Mouse (Mus musculus): Measurements from ENCODE around the gene Larp1. TPM values are rescaled to one million over a fixed set of nuclear protein-coding genes. Genes with fewer than 3 reads are reported as not detected.
A peak's percentile ranks its signal among the peaks of the same experiment; 100 is the strongest.

Gene Larp1
- polyA plus RNA-seq, 1 experiment from 2014 or later = 16.7 TPM

DNA sequence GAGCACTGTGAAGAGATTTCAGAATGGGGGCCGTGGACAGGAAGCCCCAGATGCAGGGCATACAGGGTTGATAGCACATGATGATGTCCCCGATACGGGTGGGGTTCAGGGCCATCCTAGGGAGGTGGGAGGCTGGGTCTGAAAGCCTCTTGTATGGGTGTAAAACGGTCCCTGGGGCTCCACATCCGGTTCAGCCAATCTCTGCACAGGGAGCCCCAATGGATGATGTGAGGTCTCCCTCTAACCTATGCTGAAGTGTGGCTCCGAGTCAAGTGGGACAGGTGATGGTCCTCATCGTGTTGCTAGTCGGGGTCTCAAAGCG is 35.0 kb upstream of the Larp1 start:
- no peak overlapping the region for H3K27ac ChIP-seq (ENCODE audit: low read length)
- no peaks in the 10 kb centered on the region for H3K36me3 ChIP-seq (ENCODE audit: control insufficient read depth, insufficient read depth, low read length)
- 0 out of 2 replicates have a peak, but pooled peaks cover 10% of the 10 kb centered on the region for H3K4me1 ChIP-seq (ENCODE audit: control insufficient read depth, insufficient read depth, low read length)
- no peak overlapping the region for H3K4me3 ChIP-seq (ENCODE audit: low read length)
- WGBS = 50% methylated on average over 9 of the region's 9 CpGs
- no peaks in the 10 kb centered on the region for H3K9me3 ChIP-seq (ENCODE audit: control insufficient read depth, low read length)
- H3K9ac ChIP-seq (ENCODE audit: low read depth, low read length) = no peak overlapping the region
- ATAC-seq = no peak
- no peak overlapping the region for H3K4me2 ChIP-seq (ENCODE audit: low read depth, low read length)
- no peaks in the 10 kb centered on the region for H3K27me3 ChIP-seq (replicated peaks; ENCODE audit: control insufficient read depth, insufficient read depth, low read length)

DNA sequence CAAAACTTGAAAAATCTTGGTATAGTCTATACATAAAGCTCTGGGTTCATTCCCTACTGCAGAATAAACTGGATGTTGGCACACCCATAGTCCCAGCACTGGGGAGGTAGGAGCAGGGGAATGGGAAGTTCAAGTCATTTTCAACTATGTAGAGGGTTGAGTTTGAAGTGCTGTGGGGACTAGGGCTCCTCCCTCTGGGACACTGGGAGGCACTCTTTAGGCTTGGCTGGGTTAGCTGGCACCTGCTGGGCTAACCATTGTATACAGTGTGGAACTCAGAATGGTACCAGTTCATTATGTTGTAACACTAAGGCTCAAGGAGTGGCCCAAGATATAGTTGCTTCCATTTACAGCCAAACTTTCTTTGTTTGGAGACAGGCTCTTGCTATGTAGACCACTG is 33.0 kb upstream of the Larp1 start:
- Histone ChIP-seq H3K4me1 (ENCODE audit: control insufficient read depth, insufficient read depth, low read length) (0 out of 2 replicates have a peak, but pooled peaks cover 9% of the 10 kb centered on the region), H3K4me3 (ENCODE audit: low read length) (no peak overlapping the region), H3K9ac (ENCODE audit: low read depth, low read length) (no peak overlapping the region), H3K27me3 (replicated peaks; ENCODE audit: control insufficient read depth, insufficient read depth, low read length) (no peaks in the 10 kb centered on the region), H3K27ac (ENCODE audit: low read length) (no peak overlapping the region), H3K36me3 (ENCODE audit: control insufficient read depth, insufficient read depth, low read length) (no peaks in the 10 kb centered on the region), H3K9me3 (ENCODE audit: control insufficient read depth, low read length) (no peaks in the 10 kb centered on the region), H3K4me2 (ENCODE audit: low read depth, low read length) (no peak overlapping the region)
- ATAC-seq = peak; percentile 31; the same call in 1 of the 2 replicates

DNA sequence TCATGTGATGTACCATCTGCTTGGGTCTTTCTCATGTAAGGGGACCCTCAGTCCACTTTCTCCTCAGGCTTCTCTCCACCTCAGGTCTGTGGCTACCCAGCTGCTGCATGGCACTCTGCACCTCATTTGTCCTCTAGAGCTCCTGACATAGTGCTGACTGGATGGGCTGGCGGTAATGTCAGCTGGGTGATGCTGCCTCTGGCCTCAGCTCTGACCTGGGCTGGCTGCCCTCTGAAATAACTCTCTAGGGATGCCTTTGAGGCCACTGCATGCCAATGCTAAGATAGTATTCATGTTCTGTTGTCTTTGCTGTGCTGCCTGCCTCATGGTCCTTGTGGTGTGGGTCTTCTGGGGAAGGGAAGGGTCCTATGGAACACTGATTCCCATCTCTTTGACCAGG is 31.2 kb upstream of the Larp1 start:
- no peaks in the 10 kb centered on the region for H3K27me3 ChIP-seq (replicated peaks; ENCODE audit: control insufficient read depth, insufficient read depth, low read length)
- ATAC-seq = no peak
- 88% methylated on average over 1 of the region's 1 CpGs for WGBS

DNA sequence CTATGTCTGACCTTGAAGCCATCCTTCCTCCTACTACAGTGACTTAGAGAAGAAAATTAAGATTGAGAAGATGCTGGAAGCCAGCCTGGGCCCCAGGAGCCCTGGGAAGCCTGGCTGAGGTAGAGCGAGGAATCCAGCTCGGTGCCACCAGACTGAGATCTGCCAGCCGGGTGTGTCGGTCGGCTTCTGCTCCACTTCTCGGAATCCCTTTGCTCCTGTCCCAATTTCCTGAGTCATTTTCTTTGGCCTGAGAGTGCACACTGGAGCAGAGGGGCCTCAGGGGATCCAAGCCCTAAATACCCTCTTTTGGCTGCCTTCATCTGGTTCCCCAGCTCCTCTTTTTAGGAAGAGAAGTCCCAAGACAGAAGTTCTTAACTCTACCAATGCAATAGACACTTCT is 29.2 kb upstream of the Larp1 start:
- Histone ChIP-seq H3K4me2 (ENCODE audit: low read depth, low read length) (no peak overlapping the region), H3K9me3 (ENCODE audit: control insufficient read depth, low read length) (no peaks in the 10 kb centered on the region), H3K27me3 (replicated peaks; ENCODE audit: control insufficient read depth, insufficient read depth, low read length) (no peaks in the 10 kb centered on the region), H3K9ac (ENCODE audit: low read depth, low read length) (no peak overlapping the region), H3K4me3 (ENCODE audit: low read length) (no peak overlapping the region), H3K4me1 (ENCODE audit: control insufficient read depth, insufficient read depth, low read length) (peaks cover 13% of the 10 kb centered on the region), H3K27ac (ENCODE audit: low read length) (no peak overlapping the region), H3K36me3 (ENCODE audit: control insufficient read depth, insufficient read depth, low read length) (no peaks in the 10 kb centered on the region)
- no peak for ATAC-seq
- 91% methylated on average over 6 of the region's 6 CpGs for WGBS

More for the DNA sequence above, 31.2 kb upstream of the Larp1 start:
- H3K4me1 ChIP-seq (ENCODE audit: control insufficient read depth, insufficient read depth, low read length) = 0 out of 2 replicates have a peak, but pooled peaks cover 7% of the 10 kb centered on the region
- H3K4me2 ChIP-seq (ENCODE audit: low read depth, low read length) = no peak overlapping the region
- no peak overlapping the region for H3K27ac ChIP-seq (ENCODE audit: low read length)
- H3K36me3 ChIP-seq (ENCODE audit: control insufficient read depth, insufficient read depth, low read length) = no peaks in the 10 kb centered on the region
- no peak overlapping the region for H3K4me3 ChIP-seq (ENCODE audit: low read length)
- no peaks in the 10 kb centered on the region for H3K9me3 ChIP-seq (ENCODE audit: control insufficient read depth, low read length)
- no peak overlapping the region for H3K9ac ChIP-seq (ENCODE audit: low read depth, low read length)

DNA sequence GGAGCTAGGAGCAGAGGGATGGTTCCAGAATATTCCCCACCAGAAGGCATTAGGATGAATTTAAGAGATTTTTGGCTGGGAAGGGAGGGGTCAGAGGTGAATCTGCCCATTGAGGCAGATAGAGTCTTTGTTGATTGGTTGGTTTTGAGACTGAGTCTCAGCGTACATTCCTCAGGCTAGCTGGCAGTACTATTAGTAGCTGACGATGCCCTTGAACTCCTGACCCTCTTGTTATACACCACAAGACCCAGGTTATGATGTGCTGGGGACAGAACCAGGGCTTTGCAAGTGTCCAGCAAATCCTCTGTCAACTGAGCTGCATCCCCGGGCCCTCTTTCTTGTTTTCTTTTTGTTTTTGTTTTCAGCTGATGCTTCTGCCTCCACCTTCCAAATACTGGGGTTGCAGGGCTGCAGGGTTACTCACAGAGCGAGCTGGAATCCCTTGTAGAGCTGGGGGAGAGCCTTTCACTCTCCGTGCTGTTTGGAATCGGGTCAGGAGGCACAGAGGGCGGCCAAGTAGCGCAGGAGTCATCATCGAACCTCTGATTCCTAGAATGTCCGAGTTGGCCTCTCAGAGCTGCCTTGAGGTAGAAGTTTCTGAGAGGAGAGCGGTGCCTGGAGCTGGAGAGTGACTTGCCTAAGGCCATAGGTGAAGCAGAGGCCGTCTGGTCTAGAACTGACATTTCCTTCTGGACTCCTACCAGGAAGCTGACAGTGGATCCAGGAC is 27.6 kb upstream of the Larp1 start:
- 85% methylated on average over 12 of the region's 12 CpGs for WGBS
- Histone ChIP-seq H3K27me3 (replicated peaks; ENCODE audit: control insufficient read depth, insufficient read depth, low read length) (no peaks in the 10 kb centered on the region), H3K36me3 (ENCODE audit: control insufficient read depth, insufficient read depth, low read length) (no peaks in the 10 kb centered on the region), H3K4me3 (ENCODE audit: low read length) (no peak overlapping the region), H3K4me1 (ENCODE audit: control insufficient read depth, insufficient read depth, low read length) (peaks cover 16% of the 10 kb centered on the region), H3K9ac (ENCODE audit: low read depth, low read length) (no peak overlapping the region), H3K4me2 (ENCODE audit: low read depth, low read length) (no peak overlapping the region), H3K27ac (ENCODE audit: low read length) (no peak overlapping the region), H3K9me3 (ENCODE audit: control insufficient read depth, low read length) (no peaks in the 10 kb centered on the region)
- no peak for ATAC-seq

DNA sequence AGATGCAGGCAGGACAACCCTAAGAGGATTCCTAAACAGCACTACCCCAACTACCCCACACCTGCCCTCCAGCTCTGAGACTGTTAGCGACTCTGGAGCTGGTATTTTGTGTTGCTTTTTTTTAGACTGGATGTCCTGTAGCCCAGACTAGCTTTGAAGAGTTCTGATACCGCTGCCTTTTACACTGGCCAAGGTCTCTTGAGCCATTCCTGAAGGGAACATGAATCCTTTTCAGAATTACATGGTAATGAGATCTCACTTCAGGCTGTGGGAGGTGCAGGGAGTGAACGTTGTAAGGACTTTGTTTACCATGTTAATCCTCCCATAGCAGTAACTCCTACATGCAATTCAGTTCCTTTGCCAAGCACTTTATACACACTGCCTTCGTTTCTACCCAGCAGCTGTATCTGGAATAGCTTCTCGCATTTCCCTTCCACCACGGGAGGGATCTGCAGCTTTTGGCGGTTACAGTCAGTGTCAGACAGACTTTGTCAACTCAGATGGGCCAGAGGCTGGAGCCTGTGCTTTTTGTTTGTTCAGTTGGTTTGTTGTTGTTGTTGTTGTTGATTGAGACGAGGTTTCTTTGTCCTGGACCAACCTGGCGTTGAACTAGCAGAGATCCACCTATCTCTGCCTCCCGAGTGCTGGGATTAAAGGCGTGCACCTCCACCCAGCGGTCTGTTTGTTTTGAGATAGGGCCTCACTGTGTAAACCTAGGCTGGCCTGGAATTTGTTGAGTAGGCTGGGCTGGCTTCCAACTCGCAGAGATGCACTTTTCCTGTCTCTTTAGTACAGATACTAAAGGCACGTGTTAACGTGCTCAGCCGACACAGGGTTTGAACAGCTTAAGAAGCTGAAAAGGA is 25.2 kb upstream of the Larp1 start:
- Histone ChIP-seq H3K9ac (ENCODE audit: low read depth, low read length) (no peak overlapping the region), H3K4me1 (ENCODE audit: control insufficient read depth, insufficient read depth, low read length) (peaks cover 16% of the 10 kb centered on the region), H3K9me3 (ENCODE audit: control insufficient read depth, low read length) (no peaks in the 10 kb centered on the region), H3K4me3 (ENCODE audit: low read length) (no peak overlapping the region), H3K4me2 (ENCODE audit: low read depth, low read length) (no peak overlapping the region), H3K27ac (ENCODE audit: low read length) (peak overlapping the region; percentile 58), H3K36me3 (ENCODE audit: control insufficient read depth, insufficient read depth, low read length) (no peaks in the 10 kb centered on the region), H3K27me3 (replicated peaks; ENCODE audit: control insufficient read depth, insufficient read depth, low read length) (no peaks in the 10 kb centered on the region)
- peak; percentile 83 for ATAC-seq
- 27% methylated on average over 16 of the region's 16 CpGs for WGBS

DNA sequence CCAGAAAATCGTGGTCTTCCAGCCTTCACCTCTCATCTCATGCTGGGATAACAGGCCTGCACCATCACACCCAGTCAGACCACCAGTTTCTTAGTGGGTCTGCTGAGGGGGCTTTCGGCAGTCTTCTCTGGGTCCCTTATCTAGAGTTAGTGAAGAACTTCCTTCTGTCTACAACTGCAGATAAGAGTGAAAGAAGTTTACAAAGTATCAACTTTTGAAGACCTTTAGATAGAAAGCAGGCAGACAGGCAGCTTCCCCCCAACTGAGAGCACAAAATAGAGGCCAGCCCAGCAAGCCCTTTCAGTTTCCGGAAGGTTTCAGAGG is 24.6 kb upstream of the Larp1 start:
- Histone ChIP-seq H3K9me3 (ENCODE audit: control insufficient read depth, low read length) (no peaks in the 10 kb centered on the region), H3K27ac (ENCODE audit: low read length) (peak overlapping the region; percentile 58), H3K4me2 (ENCODE audit: low read depth, low read length) (no peak overlapping the region), H3K4me3 (ENCODE audit: low read length) (no peak overlapping the region), H3K9ac (ENCODE audit: low read depth, low read length) (no peak overlapping the region), H3K27me3 (replicated peaks; ENCODE audit: control insufficient read depth, insufficient read depth, low read length) (no peaks in the 10 kb centered on the region), H3K36me3 (ENCODE audit: control insufficient read depth, insufficient read depth, low read length) (no peaks in the 10 kb centered on the region), H3K4me1 (ENCODE audit: control insufficient read depth, insufficient read depth, low read length) (peaks cover 16% of the 10 kb centered on the region)
- ATAC-seq = no peak
- 39% methylated on average over 3 of the region's 3 CpGs for WGBS

DNA sequence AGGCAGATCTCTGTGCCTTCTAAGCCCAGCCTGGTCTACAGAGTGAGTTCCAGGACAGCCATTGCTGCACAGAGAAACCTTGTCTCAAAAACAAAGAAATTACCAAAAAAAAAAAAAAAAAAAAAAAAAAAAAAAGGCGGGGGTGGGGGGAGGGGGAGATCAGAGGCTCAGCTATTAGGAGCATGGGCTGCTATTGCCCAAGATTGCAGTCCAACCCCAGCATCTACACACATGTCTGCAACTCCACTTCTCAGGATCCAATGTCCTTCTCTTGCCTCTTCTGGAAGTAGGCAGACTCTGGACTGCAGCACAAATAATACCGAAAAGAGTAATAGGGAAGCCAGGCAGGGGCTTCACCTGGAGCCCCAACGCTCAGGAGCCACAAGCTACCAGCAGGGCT is 23.4 kb upstream of the Larp1 start:
- WGBS = 84% methylated on average over 3 of the region's 3 CpGs
- no peak overlapping the region for H3K4me2 ChIP-seq (ENCODE audit: low read depth, low read length)
- no peak overlapping the region for H3K27ac ChIP-seq (ENCODE audit: low read length)
- H3K4me1 ChIP-seq (ENCODE audit: control insufficient read depth, insufficient read depth, low read length) = peaks cover 16% of the 10 kb centered on the region
- no peak for ATAC-seq
- H3K4me3 ChIP-seq (ENCODE audit: low read length) = no peak overlapping the region
- H3K27me3 ChIP-seq (replicated peaks; ENCODE audit: control insufficient read depth, insufficient read depth, low read length) = no peaks in the 10 kb centered on the region
- H3K9ac ChIP-seq (ENCODE audit: low read depth, low read length) = no peak overlapping the region
- H3K36me3 ChIP-seq (ENCODE audit: control insufficient read depth, insufficient read depth, low read length) = no peaks in the 10 kb centered on the region
- no peaks in the 10 kb centered on the region for H3K9me3 ChIP-seq (ENCODE audit: control insufficient read depth, low read length)

DNA sequence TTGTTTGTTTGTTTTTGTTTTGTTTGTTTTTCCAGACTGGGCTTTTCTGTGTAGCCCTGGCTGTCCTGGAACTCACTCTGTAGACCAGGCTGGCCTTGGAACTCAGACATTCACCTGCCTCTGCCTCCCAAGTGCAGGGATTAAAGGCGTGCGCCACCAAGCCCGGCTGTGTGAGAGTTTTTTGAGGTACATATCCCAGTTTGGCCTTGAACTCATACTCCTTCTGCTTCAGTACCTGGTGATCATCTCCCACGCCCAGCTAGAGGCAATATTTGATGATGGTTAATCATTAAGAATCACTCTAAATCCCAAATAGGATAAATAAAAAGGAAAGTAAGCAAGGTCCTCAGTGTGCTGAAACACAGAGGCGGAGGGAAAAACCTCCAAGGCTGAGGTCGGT is 22.8 kb upstream of the Larp1 start:
- no peak overlapping the region for H3K4me3 ChIP-seq (ENCODE audit: low read length)
- ATAC-seq = peak; percentile 56
- no peak overlapping the region for H3K27ac ChIP-seq (ENCODE audit: low read length)

More for the DNA sequence above, 22.8 kb upstream of the Larp1 start:
- no peak overlapping the region for H3K9ac ChIP-seq (ENCODE audit: low read depth, low read length)
- no peaks in the 10 kb centered on the region for H3K36me3 ChIP-seq (ENCODE audit: control insufficient read depth, insufficient read depth, low read length)
- 59% methylated on average over 6 of the region's 6 CpGs for WGBS
- no peaks in the 10 kb centered on the region for H3K9me3 ChIP-seq (ENCODE audit: control insufficient read depth, low read length)
- no peak overlapping the region for H3K4me2 ChIP-seq (ENCODE audit: low read depth, low read length)
- peaks cover 16% of the 10 kb centered on the region for H3K4me1 ChIP-seq (ENCODE audit: control insufficient read depth, insufficient read depth, low read length)
- H3K27me3 ChIP-seq (replicated peaks; ENCODE audit: control insufficient read depth, insufficient read depth, low read length) = no peaks in the 10 kb centered on the region
